Mouse (Mus musculus): ENCODE measurements around the gene Ddx49.

- TF ChIP-seq POLR2A (IDR thresholded peaks at IDR 0.05; ENCODE audit: borderline replicate concordance, insufficient read depth, low read length) (no peak), CTCF (IDR thresholded peaks at IDR 0.05; ENCODE audit: borderline replicate concordance, insufficient read depth, low read depth, low read length) (no peak)
These were observed 11.1 kb upstream of the Ddx49 start for GRCm38 (mm10) chr8:70313399-70313798.

All from cerebellum, adult 2 months (tissue).